Mouse (Mus musculus) cerebellum, adult 2 months (tissue): ENCODE data around the gene Grin2d. TPM values are rescaled to one million over a fixed set of nuclear protein-coding genes. Genes with fewer than 3 reads are reported as not detected.

Experiments used
- DNase-seq, 2 experiments: peaks; one replicate each; pipeline ENCODE4 v3.0.0; 2021
- H3K27ac ChIP-seq: fragments of 200-500 bp; 2 replicates; pipeline ENCODE4 v1.5.1; 2012; ENCODE audit warnings: low read length, control low read depth, inconsistent platforms; ENCODE audit not compliant: insufficient read depth
- H3K27me3 ChIP-seq: fragments of 200-500 bp; 2 replicates; pipeline ENCODE4 v1.6.1; 2012; ENCODE audit warnings: inconsistent platforms, mild to moderate bottlenecking, low read length, moderate library complexity; ENCODE audit not compliant: control insufficient read depth, insufficient read depth
- H3K4me1 ChIP-seq: fragments of 200-500 bp; 2 replicates; pipeline ENCODE4 v1.6.1; 2011; ENCODE audit warnings: low read length; ENCODE audit not compliant: control insufficient read depth, insufficient read depth
- H3K4me3 ChIP-seq: fragments of 200-500 bp; replicated peaks from 2 replicates; pipeline ENCODE3; 2011; ENCODE audit warnings: mild to moderate bottlenecking, low read depth, low read length, control low read depth; ENCODE audit not compliant: insufficient read depth
- CTCF ChIP-seq: fragments of 200-500 bp; IDR thresholded peaks from 2 replicates; pipeline ENCODE4 v1.5.1; 2011; ENCODE audit warnings: low read depth, mild to moderate bottlenecking, control low read depth, low read length, moderate library complexity, borderline replicate concordance; ENCODE audit not compliant: insufficient read depth
- POLR2A ChIP-seq: fragments of 200-500 bp; IDR thresholded peaks from 2 replicates; pipeline ENCODE4 v1.6.1; 2011; ENCODE audit warnings: low read length, control low read depth, borderline replicate concordance; ENCODE audit not compliant: insufficient read depth
- WGBS: fragments of 180-500 bp; shearing (Covaris S2); methylation state at CpG from one replicate; pipeline ENCODE4 v1.1.7; 2018; 5-methylcytosine and 5-hydroxymethylcytosine counted together
- polyA plus RNA-seq: library from polyadenylated mRNA; depleted of rRNA; stranded (reverse); fragments of >200 nt; gene quantifications from 2 replicates; pipeline ENCODE4 v1.2.3, GENCODE M21; 2012

The Grin2d gene
- polyA plus RNA-seq, 1 experiment, result 16.4 TPM

DNA sequence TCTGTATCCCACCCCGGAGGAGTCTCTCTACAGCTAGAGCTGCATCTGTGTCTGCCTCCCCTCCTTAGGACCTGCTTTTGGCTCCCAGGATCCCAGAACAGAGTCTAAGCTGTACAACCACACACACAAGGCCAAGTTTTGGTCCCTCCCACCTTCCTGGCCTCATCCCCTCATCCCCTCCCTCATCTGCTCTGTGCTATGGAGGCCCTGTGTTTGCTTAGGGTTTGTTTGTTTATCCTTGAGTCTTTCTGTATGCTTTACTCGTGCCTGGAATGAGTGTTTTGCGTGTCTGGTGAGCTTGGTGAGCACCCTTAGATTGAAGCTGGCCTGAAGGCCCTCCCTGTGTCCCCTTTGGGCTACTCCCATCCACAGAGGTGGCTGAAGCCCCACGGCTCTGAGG lies 19.2 kb downstream of the Grin2d start:
- 90% methylated on average over 4 of the region's 4 CpGs for WGBS
- no peak overlapping the region for H3K4me3 ChIP-seq
- TF ChIP-seq CTCF, result no peak
- TF ChIP-seq POLR2A, result no peak
- DNase-seq, result no peak
- peaks cover 3% of the 10 kb centered on the region for H3K4me1 ChIP-seq
- no peak overlapping the region for H3K27ac ChIP-seq
- H3K27me3 ChIP-seq, result no peaks in the 10 kb centered on the region

DNA sequence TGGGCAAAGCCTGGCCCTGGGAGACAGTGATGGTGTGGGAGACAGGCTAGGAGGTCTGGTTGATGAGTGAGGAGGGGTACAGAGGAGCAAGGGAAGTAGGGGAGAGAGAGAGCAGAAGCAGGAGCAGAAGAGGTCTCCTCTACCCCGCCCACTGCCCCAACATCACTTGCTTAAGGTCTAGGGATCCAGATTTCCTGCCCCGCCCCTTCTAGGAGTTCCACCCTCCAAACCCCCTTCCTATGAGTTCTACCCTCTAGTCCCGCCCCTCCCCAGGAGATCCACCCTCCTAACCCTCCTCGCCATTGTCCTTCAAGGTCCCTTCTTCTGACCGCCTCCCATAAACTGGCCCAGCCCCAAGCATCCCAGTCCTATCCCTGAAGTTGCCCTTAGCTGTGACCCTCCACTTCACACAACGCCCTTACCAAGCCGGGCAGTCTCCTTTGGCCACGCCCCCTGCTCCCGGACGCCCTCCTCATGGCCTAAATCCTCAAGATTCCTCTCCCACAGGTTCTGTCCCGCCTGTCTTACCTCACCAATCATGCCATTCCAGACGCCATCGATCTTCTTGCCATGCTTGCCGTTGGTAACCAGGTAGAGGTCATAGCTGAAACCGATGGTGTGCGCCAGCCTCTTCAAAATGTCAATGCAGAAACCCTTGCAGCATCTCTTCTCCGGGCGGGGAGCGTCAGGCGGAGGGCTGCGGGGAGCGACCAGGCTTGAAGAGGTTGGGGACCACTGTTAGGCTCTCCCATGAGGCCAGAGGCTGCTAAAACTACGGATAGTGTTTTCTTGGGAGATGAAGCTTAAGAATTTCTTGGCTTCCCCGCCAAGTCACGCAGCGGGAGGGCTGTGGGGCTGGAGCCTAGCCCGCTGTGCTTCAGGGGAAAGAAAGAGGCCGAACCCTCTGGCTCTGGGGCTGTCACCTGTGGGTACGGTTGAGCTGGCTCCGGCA lies 21.0 kb downstream of the Grin2d start:
- Histone ChIP-seq H3K4me1 (peaks cover 3% of the 10 kb centered on the region), H3K27me3 (no peaks in the 10 kb centered on the region), H3K27ac (no peak overlapping the region), H3K4me3 (peak overlapping the region; percentile 90)
- WGBS, result 9% methylated on average over 30 of the region's 30 CpGs
- 0 out of 2 replicates have a peak, but pooled peaks have one; percentile 21 for TF ChIP-seq POLR2A
- TF ChIP-seq CTCF, result no peak
- peak; percentile 53 to 74 for DNase-seq

DNA sequence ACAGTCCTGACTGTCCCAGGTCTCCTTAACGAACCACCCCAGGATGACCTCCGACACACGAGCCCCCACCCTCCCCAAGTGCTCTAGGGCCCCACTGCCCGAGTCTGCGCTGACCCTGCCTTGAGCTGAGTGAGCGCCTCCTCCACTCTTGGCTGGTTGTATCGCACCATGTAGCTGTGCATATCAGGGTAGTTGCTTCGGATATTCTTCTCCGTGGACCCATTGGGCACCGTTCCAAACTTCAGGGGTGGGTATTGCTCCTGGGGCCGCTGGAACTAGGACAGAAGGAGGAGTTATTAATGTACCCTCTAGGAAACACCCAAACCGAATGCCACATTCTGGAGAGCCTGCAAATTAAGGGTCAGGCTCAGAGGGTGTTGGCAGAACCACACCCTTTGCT lies 25.1 kb downstream of the Grin2d start:
- WGBS, result 72% methylated on average over 12 of the region's 12 CpGs
- no peak for DNase-seq

DNA sequence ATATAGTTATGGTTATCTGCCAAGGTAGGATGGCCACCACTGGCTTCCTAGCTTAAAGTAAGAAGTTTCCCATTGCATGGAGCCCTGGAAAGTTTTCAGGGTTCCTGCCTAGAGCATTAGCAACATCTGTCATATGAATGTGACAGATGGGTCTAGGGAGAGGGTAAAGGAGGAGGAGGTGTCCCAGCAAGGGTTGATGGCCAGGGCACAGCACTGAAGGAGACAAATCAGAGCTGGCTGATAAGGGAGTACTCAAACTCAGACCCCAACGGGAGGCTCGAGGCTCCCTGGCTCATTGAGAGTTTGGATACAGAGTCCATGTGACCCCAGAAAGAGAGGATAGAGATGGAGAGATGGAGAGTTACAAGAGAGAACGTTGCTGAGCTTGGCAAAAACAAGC lies 27.5 kb downstream of the Grin2d start:
- WGBS, result 52% methylated on average over 3 of the region's 3 CpGs
- no peaks in the 10 kb centered on the region for H3K4me1 ChIP-seq
- H3K27ac ChIP-seq, result no peak overlapping the region
- TF ChIP-seq POLR2A (no peak), CTCF (no peak)
- no peak for DNase-seq
- H3K27me3 ChIP-seq, result no peaks in the 10 kb centered on the region
- H3K4me3 ChIP-seq, result no peak overlapping the region

More for the DNA sequence above, 25.1 kb downstream of the Grin2d start:
- TF ChIP-seq CTCF (no peak), POLR2A (no peak)
- Histone ChIP-seq H3K27me3 (no peaks in the 10 kb centered on the region), H3K27ac (no peak overlapping the region), H3K4me1 (peaks cover 3% of the 10 kb centered on the region), H3K4me3 (no peak overlapping the region)

DNA sequence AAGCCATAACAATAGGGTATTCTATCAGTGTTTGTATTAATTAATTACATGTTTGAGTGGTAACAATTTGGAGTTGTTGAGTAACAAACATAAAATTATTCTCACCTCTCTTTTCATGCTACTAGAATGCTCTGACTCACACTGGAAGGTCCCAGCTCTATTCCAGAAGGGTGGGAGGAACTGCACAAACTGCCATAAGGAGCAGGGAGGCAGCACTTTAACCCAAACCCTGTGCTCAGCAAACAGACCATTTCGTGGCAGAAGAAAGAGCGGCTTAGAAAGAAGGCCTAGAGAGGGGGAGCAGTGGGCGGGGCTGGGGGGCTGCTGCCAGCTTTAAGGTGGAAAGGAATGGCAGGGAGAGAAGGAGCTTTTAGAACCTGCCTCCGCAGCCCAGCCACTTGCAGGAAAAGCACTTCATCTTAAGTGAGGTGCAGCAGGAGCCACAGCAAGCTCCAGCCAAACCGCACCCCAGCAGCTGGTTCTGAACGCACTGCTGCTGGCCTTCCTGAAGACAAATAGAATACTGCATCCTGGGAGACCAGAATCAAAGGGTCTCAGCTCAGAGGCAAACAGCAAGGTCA lies 29.6 kb downstream of the Grin2d start:
- no peaks in the 10 kb centered on the region for H3K27me3 ChIP-seq
- H3K4me3 ChIP-seq, result no peak overlapping the region
- no peaks in the 10 kb centered on the region for H3K4me1 ChIP-seq
- TF ChIP-seq CTCF (no peak), POLR2A (no peak)
- DNase-seq, result no peak
- H3K27ac ChIP-seq, result no peak overlapping the region
- 26% methylated on average over 6 of the region's 6 CpGs for WGBS

DNA sequence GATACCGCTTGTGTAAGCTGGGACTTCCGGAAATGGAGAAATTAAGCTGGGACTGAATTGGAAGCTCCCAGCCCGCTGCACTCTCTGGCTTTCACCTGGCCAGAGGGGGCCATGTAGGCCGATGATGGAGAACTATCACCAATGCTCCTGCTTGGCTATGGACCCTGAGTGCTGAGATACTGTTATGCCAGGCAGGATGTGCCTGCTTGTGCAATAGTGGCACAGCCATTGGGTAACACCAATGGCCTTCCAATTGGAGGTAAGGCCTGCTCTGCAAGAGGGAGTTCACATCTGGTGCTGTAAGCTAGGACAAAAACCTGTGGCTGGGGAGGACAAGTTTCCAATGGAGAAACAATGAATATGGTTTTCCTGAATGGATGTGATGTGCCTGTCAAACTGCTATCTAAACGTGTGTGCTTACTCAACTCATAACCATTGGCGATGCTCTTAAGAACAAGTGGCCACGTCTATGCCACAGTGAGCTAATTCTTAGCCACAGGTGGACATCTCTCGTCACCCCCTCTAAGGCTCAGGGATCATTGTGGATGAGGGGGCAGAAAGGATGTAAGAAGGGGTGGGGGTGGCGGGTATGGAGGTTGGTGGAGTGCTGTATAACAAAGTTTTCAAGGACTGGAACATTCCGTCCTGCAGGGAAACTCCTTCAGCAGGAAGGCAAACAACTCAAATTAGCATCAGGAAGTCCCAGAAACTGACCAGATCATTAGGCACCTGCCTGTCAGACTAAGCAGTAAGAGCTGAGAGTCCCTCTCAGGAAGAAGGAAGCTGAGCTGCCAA lies 35.0 kb downstream of the Grin2d start:
- no peak overlapping the region for H3K4me3 ChIP-seq
- H3K27ac ChIP-seq, result no peak overlapping the region
- no peaks in the 10 kb centered on the region for H3K27me3 ChIP-seq
- TF ChIP-seq POLR2A (no peak), CTCF (no peak)
- WGBS, result 88% methylated on average over 10 of the region's 10 CpGs
- no peak for DNase-seq
- H3K4me1 ChIP-seq, result no peaks in the 10 kb centered on the region

DNA sequence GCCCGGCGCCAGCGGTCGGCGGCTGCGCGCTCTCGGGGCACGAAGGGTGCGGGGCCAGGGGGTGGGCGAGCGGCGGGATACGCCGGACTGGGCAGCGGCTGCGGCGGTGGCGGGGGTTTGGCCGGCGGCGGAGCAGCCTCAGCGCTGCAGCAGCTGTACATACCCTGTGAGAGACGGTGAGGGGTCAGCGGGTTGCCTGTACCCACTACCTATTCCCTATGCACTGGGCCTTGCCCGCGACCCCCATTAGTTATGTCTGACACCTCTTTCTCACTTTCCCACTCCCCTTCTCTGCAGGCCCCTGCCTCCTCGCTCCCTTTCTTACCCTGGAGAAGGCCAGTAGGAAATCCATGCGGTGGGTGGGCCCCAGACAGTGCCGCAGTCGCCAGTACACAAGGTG lies 44.3 kb downstream of the Grin2d start:
- 5% methylated on average over 29 of the region's 31 CpGs for WGBS

More for the DNA sequence above, 44.3 kb downstream of the Grin2d start:
- Histone ChIP-seq H3K4me1 (peaks cover 5% of the 10 kb centered on the region), H3K27me3 (peaks cover 8% of the 10 kb centered on the region; the same call in 1 of the 2 replicates), H3K27ac (no peak overlapping the region), H3K4me3 (no peak overlapping the region)
- TF ChIP-seq POLR2A, result no peak
- no peak for DNase-seq
